9 mouse cellular contexts compared by ENCODE assay signal in genomic region chr10:61072324-61072723, GRCm38 (mm10). TPM values are rescaled to one million over a fixed set of nuclear protein-coding genes. Genes with fewer than 3 reads are reported as not detected.
A peak's percentile ranks its signal among the peaks of the same experiment; 100 is the strongest.
DNase-seq lines count a peak whose midpoint lies in the region; ATAC-seq and TF ChIP-seq lines count a peak whose summit lies in the region.
"Had no signal": no experiment of that assay in that cellular context is flagged by ENCODE, and none has a peak within 500 bp of the region (broad histone marks: within the 10 kb centered on the region; RNA-seq: fewer than 3 reads in every experiment).

No protein-coding gene starts in this region.

- no peaks in the 10 kb centered on the region for H3K79me3 ChIP-seq in C2C12 (ENCODE audit: low read depth)

- no peak for ATAC-seq in embryonic facial prominence, embryonic 11.5 days (replicated peaks; ENCODE audit: insufficient number of reproducible peaks, low FRiP score, low TSS enrichment, low read depth)
- 0 out of 2 replicates have a peak, but pooled peaks have one; percentile 34 for ATAC-seq in midbrain, postnatal 0 days (ENCODE audit: low FRiP score)

- no peaks in the 10 kb centered on the region for H3K9me3 ChIP-seq in embryonic facial prominence, embryonic 11.5 days (replicated peaks; ENCODE audit: control insufficient read depth, low read length)
- H3K9me3 ChIP-seq in midbrain, postnatal 0 days (ENCODE audit: low read length), result no peaks in the 10 kb centered on the region
- H3K9me3 ChIP-seq: embryonic facial prominence, embryonic 15.5 days had no signal

- no peak overlapping the region for H3K4me3 ChIP-seq in heart, adult 2 months
- no peak overlapping the region for H3K4me3 ChIP-seq in C2C12 (ENCODE audit: insufficient read depth, poor library complexity, severe bottlenecking)
- H3K4me3 ChIP-seq in embryonic facial prominence, embryonic 11.5 days (ENCODE audit: low read depth, low read length), result no peak overlapping the region
- no peak overlapping the region for H3K4me3 ChIP-seq in midbrain, postnatal 0 days (ENCODE audit: low read depth, low read length)
- H3K4me3 ChIP-seq: embryonic facial prominence, embryonic 15.5 days had no signal

- H3K36me3 ChIP-seq in heart, adult 2 months (ENCODE audit: control insufficient read depth, insufficient read depth, low read length), result no peaks in the 10 kb centered on the region
- H3K36me3 ChIP-seq in C2C12 (ENCODE audit: control insufficient read depth, insufficient read depth), result no peaks in the 10 kb centered on the region
- no peaks in the 10 kb centered on the region for H3K36me3 ChIP-seq in embryonic facial prominence, embryonic 11.5 days (replicated peaks; ENCODE audit: control insufficient read depth, insufficient read depth, low read depth, low read length)
- peaks cover 5% of the 10 kb centered on the region; the same call in 1 of the 2 replicates for H3K36me3 ChIP-seq in midbrain, postnatal 0 days (ENCODE audit: insufficient read depth, low read length)
- H3K36me3 ChIP-seq: embryonic facial prominence, embryonic 15.5 days had no signal

- no peak overlapping the region for H3ac ChIP-seq in C2C12 (ENCODE audit: control insufficient read depth, insufficient read length, low read depth)

- H3K27me3 ChIP-seq in heart, adult 2 months (ENCODE audit: control insufficient read depth, insufficient read depth, low read length), result no peaks in the 10 kb centered on the region
- H3K27me3 ChIP-seq in C2C12 (ENCODE audit: control insufficient read depth, insufficient read depth, insufficient read length), result peaks cover 4% of the 10 kb centered on the region
- no peaks in the 10 kb centered on the region for H3K27me3 ChIP-seq in embryonic facial prominence, embryonic 11.5 days (ENCODE audit: control insufficient read depth, insufficient read depth, low read length)
- H3K27me3 ChIP-seq in midbrain, postnatal 0 days (ENCODE audit: insufficient read depth, low read length), result no peaks in the 10 kb centered on the region
- H3K27me3 ChIP-seq: embryonic facial prominence, embryonic 15.5 days had no signal

- intact Hi-C loops in heart, adult 2 months (cut with DNase I), result no loop called here
- intact Hi-C loops in heart, postnatal 25 days (cut with DNase I), result loop anchor here (1.0 kb wide), 1 partner anchor 293 kb away; no protein-coding TSS in a partner anchor

- no peaks in the 10 kb centered on the region for H3K79me2 ChIP-seq in heart, adult 2 months (replicated peaks; ENCODE audit: control insufficient read depth, insufficient read depth, low read length)
- no peaks in the 10 kb centered on the region for H3K79me2 ChIP-seq in C2C12 (ENCODE audit: control insufficient read depth, insufficient read depth)

- no peak for TF ChIP-seq EP300 in heart, adult 2 months (IDR thresholded peaks at IDR 0.05; ENCODE audit: insufficient read depth, low read depth, low read length)

- no peaks in the 10 kb centered on the region for H3K4me1 ChIP-seq in heart, adult 2 months (ENCODE audit: control insufficient read depth, insufficient read depth, low read length)
- peaks cover 6% of the 10 kb centered on the region for H3K4me1 ChIP-seq in embryonic facial prominence, embryonic 11.5 days (ENCODE audit: control insufficient read depth, insufficient read depth, low read length)
- H3K4me1 ChIP-seq in midbrain, postnatal 0 days (ENCODE audit: insufficient read depth, low read length), result no peaks in the 10 kb centered on the region

- no peak overlapping the region for H3K9ac ChIP-seq in heart, adult 2 months (ENCODE audit: low read depth, low read length)
- H3K9ac ChIP-seq in embryonic facial prominence, embryonic 11.5 days (replicated peaks; ENCODE audit: low read length), result no peak overlapping the region
- no peak overlapping the region for H3K9ac ChIP-seq in midbrain, postnatal 0 days (replicated peaks; ENCODE audit: low read length, poor library complexity, severe bottlenecking)
- H3K9ac ChIP-seq: embryonic facial prominence, embryonic 15.5 days had no signal

- 15% methylated on average over 16 of the region's 16 CpGs for WGBS in heart, adult 2 months
- WGBS in embryonic facial prominence, embryonic 11.5 days, result 13% methylated on average over 16 of the region's 16 CpGs
- 16% methylated on average over 16 of the region's 16 CpGs for WGBS in midbrain, postnatal 0 days

- TF ChIP-seq CTCF in heart, adult 2 months (IDR thresholded peaks at IDR 0.05), result peak; percentile 96
- peak; percentile 75 for TF ChIP-seq CTCF in C2C12 (IDR thresholded peaks at IDR 0.05; ENCODE audit: control insufficient read depth, insufficient read depth, insufficient read length)
- TF ChIP-seq CTCF in midbrain, postnatal 0 days (IDR thresholded peaks at IDR 0.05), result peak; percentile 90

- no peak overlapping the region for H3K4me2 ChIP-seq in embryonic facial prominence, embryonic 11.5 days (ENCODE audit: low read depth, low read length)
- no peak overlapping the region for H3K4me2 ChIP-seq in midbrain, postnatal 0 days (ENCODE audit: low read depth, low read length, poor library complexity, severe bottlenecking)
- H3K4me2 ChIP-seq: embryonic facial prominence, embryonic 15.5 days had no signal

- no peak for TF ChIP-seq POLR2A in heart, adult 2 months (IDR thresholded peaks at IDR 0.05; ENCODE audit: insufficient read depth, low read depth, low read length)

- DNase-seq in heart, adult 2 months, result peak; percentile 37 to 69
- no peak for DNase-seq in heart, postnatal 25 days (ENCODE audit: low spot score)
- DNase-seq in adrenal gland, postnatal 25 days, result peak; percentile 46
- DNase-seq in embryonic facial prominence, embryonic 11.5 days (ENCODE audit: low spot score), result peak; percentile 78
- DNase-seq in left cerebral cortex, adult 18-20 months (ENCODE audit: low spot score in 2 of 2), result peak; percentile 47 to 65
- DNase-seq in midbrain, postnatal 0 days (ENCODE audit: low spot score), result peak; percentile 63
- peak; percentile 58 for DNase-seq in thymus, postnatal 0 days (ENCODE audit: low spot score)

- no peak overlapping the region for H3K27ac ChIP-seq in heart, adult 2 months
- H3K27ac ChIP-seq in embryonic facial prominence, embryonic 11.5 days (replicated peaks; ENCODE audit: low read depth, low read length), result no peak overlapping the region
- no peak overlapping the region for H3K27ac ChIP-seq in midbrain, postnatal 0 days (ENCODE audit: low read depth, low read length)
- H3K27ac ChIP-seq: embryonic facial prominence, embryonic 15.5 days had no signal

TF ChIP-seq in C2C12, 6 proteins besides CTCF, POLR2A, EP300 and RAD21:
- TF ChIP-seq MYOD1 (IDR thresholded peaks at IDR 0.05; ENCODE audit: control insufficient read depth, insufficient read length, low read depth) (no peak), MAX (IDR thresholded peaks at IDR 0.05) (no peak), CEBPB (IDR thresholded peaks at IDR 0.05; ENCODE audit: low read depth) (no peak), USF1 (IDR thresholded peaks at IDR 0.05; ENCODE audit: low read depth) (no peak), FOSL1 (IDR thresholded peaks at IDR 0.05; ENCODE audit: insufficient read depth, low read length, poor library complexity, severe bottlenecking) (no peak), MYOG (IDR thresholded peaks at IDR 0.05; ENCODE audit: control insufficient read depth, extremely low read depth, insufficient read length) (no peak)

RNA-seq across cellular contexts. Expression of gene Pcbd1, which starts 16.8 kb away (rescaled TPM):
- under 1 TPM; 0.50 to 0.86 TPM for total RNA-seq in heart, adult 2 months (2021)
- polyA plus RNA-seq in heart, adult 2 months (2012; rRNA removed), result 1.8 and 2.5 TPM in 2 replicates
- 1 to 10 TPM in 1 of 2 experiments, under 1 TPM in 1; 0.78 to 1.4 TPM for total RNA-seq in heart, postnatal 25 days (2021)
- polyA plus RNA-seq in C2C12 (2012; fragmentation: generic; extraction: Trizol), result 0.28 TPM
- total RNA-seq in adrenal gland, postnatal 25 days (2021), result 13.9 and 15.8 TPM in 2 replicates
- polyA plus RNA-seq in embryonic facial prominence, embryonic 11.5 days (2014; fragmentation: Nextera tagmentation; extraction: Ambion mirVana), result 16.4 and 19.1 TPM in 2 replicates
- 10 to 100 TPM; 10.2 to 11.4 TPM for total RNA-seq in left cerebral cortex, adult 18-20 months (2021)
- total RNA-seq in midbrain, postnatal 0 days (2014; rRNA removed), result 15.6 and 30.3 TPM in 2 replicates
- 73.1 and 74.8 TPM in 2 replicates for polyA plus RNA-seq in midbrain, postnatal 0 days (2015; fragmentation: Nextera tagmentation; extraction: Ambion mirVana)
- polyA plus RNA-seq in thymus, postnatal 0 days (2015; fragmentation: Nextera tagmentation; extraction: Ambion mirVana), result 2.7 and 2.9 TPM in 2 replicates
